Mouse (Mus musculus): ENCODE results near the gene Morc2a.

- no peak for TF ChIP-seq GATA1 (IDR thresholded peaks at IDR 0.05; ENCODE audit: low read length)
- no peak for TF ChIP-seq TAL1 (IDR thresholded peaks at IDR 0.05; ENCODE audit: low read length)
Measured at GRCm38 (mm10) chr11:3686885-3687284, 37.9 kb downstream of the Morc2a start.

Data from erythroblast, embryonic 14.5 days (primary cell).